Mouse (Mus musculus) erythroblast, embryonic 14.5 days (primary cell): ENCODE measurements around the gene Snapc4. TPM values are rescaled to one million over a fixed set of nuclear protein-coding genes. Genes with fewer than 3 reads are reported as not detected.

Experiments
- H3K27me3 ChIP-seq: 2 replicates; pipeline ENCODE4 v1.6.1; 2012; ENCODE audit warnings: inconsistent platforms; ENCODE audit not compliant: control insufficient read depth
- H3K36me3 ChIP-seq: 2 replicates; pipeline ENCODE4 v1.6.1; 2012; ENCODE audit warnings: mild to moderate bottlenecking, inconsistent platforms; ENCODE audit not compliant: control insufficient read depth
- H3K4me1 ChIP-seq: 2 replicates; pipeline ENCODE4 v1.6.1; 2012; ENCODE audit warnings: inconsistent platforms; ENCODE audit not compliant: control insufficient read depth
- H3K4me3 ChIP-seq: replicated peaks from 2 replicates; pipeline ENCODE3; 2012; ENCODE audit warnings: moderate library complexity, mild to moderate bottlenecking, inconsistent platforms
- H3K9me3 ChIP-seq: 2 replicates; pipeline ENCODE4 v1.6.1; 2012; ENCODE audit warnings: low read length, inconsistent platforms, mixed read lengths; ENCODE audit not compliant: control insufficient read depth
- GATA1 ChIP-seq: IDR thresholded peaks from 2 replicates; pipeline ENCODE4 v1.6.1; 2012; ENCODE audit warnings: low read length, inconsistent platforms, mixed read lengths
- TAL1 ChIP-seq: IDR thresholded peaks from 3 replicates; pipeline ENCODE4 v1.6.1; 2012; ENCODE audit warnings: low read length, inconsistent platforms, mixed read lengths
- polyA plus RNA-seq: library from polyadenylated mRNA; stranded (reverse); fragments of >175 nt; gene quantifications from 2 replicates; pipeline ENCODE4 v1.2.3, GENCODE M21; 2012

The Snapc4 gene
- polyA plus RNA-seq, 1 experiment: 1.6 TPM

DNA sequence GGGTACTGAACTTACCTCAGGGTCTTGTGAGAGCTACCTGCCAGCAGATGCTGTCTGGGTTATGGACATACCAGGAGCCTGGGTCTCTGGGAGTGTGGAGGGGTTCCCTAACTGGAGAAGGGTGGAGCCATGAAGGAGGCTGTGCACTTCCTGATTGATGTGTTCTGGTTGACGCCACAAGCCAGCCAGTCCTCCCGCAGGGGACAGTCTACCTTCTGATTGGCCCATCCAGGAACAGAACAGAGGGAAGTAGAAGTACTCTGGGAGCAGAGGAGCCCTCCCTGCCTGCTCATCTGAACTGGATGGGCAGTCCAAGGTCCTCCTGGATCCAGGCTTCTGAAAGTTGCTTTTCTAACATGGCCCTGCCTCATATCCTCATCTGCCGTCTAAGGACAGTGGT lies 19.7 kb downstream of the Snapc4 start, which contains the start of gene Card9:
TSS of gene Card9 (minus strand) at position 147 of the 400 bp plus-strand sequence.
- Histone ChIP-seq H3K9me3 (no peaks in the 10 kb centered on the region), H3K27me3 (no peaks in the 10 kb centered on the region), H3K4me3 (no peak within 1 kb of the TSS), H3K4me1 (peaks cover 3% of the 10 kb centered on the region), H3K36me3 (peaks cover 32% of the 10 kb centered on the region)
- no peak for TF ChIP-seq GATA1
- no peak for TF ChIP-seq TAL1

DNA sequence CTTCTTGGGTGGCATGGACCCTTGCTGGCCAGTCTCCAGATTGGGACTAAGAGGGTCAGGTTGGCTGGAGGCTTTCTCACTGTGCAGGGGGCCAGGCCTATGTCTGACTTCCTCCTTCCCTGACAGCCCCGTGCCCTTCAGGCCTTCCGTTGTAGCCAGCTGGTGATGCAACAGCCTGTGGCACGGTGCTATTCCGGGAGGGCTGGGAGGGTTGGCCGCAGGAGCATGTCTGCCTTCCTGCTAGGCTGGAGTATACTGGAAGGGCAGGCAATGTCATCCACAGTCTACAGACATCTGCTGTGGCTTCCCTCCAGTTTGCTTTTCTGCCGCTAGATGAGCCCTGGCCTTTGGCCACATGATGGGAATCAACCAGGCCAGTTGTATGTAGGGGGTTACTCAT lies 20.5 kb downstream of the Snapc4 start:
- no peaks in the 10 kb centered on the region for H3K27me3 ChIP-seq
- H3K9me3 ChIP-seq: no peaks in the 10 kb centered on the region
- H3K4me3 ChIP-seq: no peak overlapping the region
- TF ChIP-seq GATA1: no peak
- TF ChIP-seq TAL1: no peak
- peaks cover 3% of the 10 kb centered on the region for H3K4me1 ChIP-seq
- H3K36me3 ChIP-seq: peaks cover 25% of the 10 kb centered on the region

DNA sequence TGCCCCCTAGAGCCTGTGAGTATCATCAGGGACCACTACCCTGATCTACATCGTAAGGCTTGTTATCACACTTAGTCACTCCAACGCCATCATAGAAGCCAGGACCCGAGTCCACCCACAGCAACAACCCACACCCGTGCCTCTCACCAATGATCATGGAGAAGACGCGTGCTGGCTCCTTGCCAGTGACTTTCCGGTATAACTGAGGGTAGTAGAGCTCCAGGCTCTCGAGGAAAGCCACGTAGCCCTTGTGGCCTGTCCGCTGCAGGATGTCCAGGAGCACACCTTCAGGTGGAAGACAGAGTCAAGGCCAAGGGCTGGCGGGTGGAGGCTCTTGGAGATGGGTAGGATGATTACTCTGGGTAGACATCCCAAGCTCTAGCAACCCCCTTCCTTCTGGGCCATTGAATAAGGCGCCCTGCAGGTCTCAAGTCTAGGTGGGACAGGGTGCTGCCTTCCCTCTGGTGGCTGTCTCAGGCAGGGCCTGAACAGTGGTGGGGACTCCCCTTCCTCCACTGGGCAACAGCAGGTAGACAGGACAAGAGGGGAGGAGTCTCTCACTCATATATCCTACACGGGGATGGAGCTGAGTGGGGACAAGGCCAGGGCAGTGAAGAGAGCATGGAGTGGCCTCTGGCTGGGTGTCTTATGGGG lies 21.7 kb downstream of the Snapc4 start:
- no peaks in the 10 kb centered on the region for H3K9me3 ChIP-seq
- H3K4me3 ChIP-seq: no peak overlapping the region
- peaks cover 3% of the 10 kb centered on the region for H3K4me1 ChIP-seq
- peaks cover 13% of the 10 kb centered on the region for H3K36me3 ChIP-seq
- no peaks in the 10 kb centered on the region for H3K27me3 ChIP-seq
- no peak for TF ChIP-seq TAL1
- no peak for TF ChIP-seq GATA1

DNA sequence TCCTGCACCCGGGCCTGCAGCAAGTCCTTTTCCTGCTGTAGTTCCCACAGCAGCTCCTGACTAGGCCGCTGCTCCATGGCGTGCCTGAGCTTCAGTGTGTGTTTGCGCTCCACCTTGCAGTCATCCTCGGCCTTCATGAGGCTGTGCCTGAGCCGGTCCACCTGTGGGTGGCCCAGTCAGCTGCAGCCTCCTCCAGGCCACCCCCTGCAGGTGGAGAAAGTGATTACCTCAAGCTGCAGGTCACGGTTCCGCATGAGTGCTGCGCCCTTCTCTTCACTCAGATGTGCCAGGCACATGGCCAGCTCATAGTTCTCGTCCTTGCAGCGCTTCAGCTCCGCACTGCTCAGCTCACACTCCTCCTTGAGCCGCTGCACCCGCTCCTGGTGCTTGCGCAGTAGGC lies 23.0 kb downstream of the Snapc4 start:
- Histone ChIP-seq H3K4me3 (no peak overlapping the region), H3K4me1 (peaks cover 11% of the 10 kb centered on the region), H3K9me3 (no peaks in the 10 kb centered on the region), H3K27me3 (no peaks in the 10 kb centered on the region), H3K36me3 (no peaks in the 10 kb centered on the region; the same call in 1 of the 2 replicates)
- no peak for TF ChIP-seq GATA1
- TF ChIP-seq TAL1: no peak

DNA sequence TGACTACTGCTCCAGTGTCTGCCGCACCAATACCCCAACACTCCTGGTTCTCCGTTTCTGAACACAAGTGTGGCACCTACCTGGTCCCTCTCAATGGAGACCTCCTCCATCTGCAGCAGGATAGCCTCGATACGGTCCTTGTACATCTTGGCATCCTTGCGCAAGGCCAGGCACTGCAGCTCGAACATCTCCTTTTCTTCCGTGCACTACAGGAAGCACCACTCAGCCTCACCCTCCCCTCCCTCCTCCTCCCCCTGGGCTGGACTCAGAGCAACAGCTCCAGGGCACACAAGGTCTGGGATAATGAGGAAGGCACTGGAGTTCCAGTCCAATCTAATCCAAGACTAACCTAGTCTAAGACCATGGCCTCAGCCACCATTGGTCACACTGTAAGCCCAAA lies 23.8 kb downstream of the Snapc4 start:
- no peak for TF ChIP-seq TAL1
- no peak for TF ChIP-seq GATA1
- no peaks in the 10 kb centered on the region for H3K27me3 ChIP-seq
- peaks cover 18% of the 10 kb centered on the region for H3K4me1 ChIP-seq
- H3K4me3 ChIP-seq: no peak overlapping the region
- no peaks in the 10 kb centered on the region for H3K36me3 ChIP-seq
- H3K9me3 ChIP-seq: no peaks in the 10 kb centered on the region

DNA sequence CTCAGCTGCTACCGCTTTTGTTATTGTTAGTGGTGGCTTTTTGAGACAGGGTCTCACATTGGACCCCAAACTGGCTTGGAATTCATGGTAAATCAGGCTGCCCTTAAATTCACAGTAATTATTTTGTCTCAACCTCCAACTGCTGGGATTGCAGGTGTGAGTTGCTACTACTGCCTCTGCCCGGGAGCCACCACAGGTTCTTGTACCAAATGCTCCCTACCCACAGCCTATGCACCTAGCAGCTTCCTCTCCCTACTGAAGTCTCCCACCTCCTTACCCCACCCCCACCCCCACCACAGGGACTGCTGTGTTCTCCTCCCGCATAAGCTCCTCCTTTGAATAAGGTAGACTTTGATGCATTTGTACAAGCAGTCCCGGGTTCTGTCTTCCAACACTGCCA lies 24.2 kb downstream of the Snapc4 start:
- Histone ChIP-seq H3K4me1 (peaks cover 22% of the 10 kb centered on the region), H3K27me3 (no peaks in the 10 kb centered on the region), H3K36me3 (no peaks in the 10 kb centered on the region), H3K4me3 (no peak overlapping the region), H3K9me3 (no peaks in the 10 kb centered on the region)
- TF ChIP-seq TAL1 (no peak), GATA1 (no peak)

DNA sequence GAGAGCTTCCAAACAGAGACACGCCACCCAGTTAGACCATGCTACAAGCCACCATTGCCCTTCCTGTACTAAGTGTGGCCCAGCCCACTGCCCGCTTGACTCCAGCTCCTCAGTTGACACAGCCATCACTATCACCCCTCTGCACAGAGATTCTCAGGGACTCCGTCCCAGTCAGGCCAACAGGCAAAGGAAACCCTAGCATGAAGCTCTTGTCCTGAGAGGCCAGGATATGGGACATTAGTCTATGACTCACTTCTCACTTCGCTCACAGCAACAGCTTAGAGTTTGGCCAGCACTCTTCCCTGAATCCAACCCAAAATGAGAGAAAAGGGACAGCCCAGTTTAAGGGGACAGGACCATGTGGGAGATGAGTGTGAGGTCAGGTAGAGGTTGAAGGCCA lies 26.1 kb downstream of the Snapc4 start:
- H3K4me3 ChIP-seq: no peak overlapping the region

DNA sequence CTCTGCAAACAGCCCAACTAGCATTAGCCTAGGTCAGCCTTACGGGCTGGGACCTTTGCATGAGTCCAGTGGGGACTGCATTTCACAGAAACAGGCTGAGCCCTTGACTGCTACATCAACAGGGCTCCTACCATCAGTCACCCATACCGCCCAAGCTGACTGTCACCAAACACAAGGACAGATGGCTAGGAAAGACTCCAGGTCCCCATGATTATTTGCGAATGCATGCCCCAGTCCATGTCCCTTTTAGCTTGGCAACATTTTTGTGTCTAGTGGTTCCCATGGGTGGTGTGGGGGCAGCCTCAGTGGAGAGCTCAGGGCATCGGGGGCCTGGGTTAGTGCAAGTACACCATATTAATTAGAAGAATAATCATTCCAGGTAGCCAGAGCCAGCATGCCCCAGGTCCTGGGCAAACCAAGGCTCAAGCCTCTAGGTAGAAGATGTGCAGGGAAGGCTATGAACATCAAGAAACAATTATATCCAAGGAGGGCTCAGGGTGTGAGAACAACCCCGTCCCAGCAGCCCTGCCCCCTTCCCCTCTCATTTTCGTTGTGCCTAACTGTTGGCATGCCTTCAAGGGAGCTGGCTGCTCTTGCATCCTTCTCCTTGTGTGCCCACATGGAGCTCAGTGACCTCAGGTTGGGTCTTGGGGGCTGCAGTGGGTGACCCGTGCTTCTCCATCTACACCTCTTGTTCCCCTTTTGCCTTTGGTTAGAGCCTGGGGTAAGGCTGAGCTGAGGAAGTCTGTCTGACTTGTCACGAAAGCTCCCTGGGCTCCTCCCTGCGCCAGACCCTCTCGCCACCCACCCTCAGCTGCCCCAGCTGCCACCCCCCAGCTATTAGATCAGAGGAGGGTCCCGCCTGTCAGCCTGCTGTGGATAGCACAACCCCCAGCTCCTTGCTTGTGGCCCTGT lies 27.1 kb downstream of the Snapc4 start:
- peaks cover 22% of the 10 kb centered on the region for H3K36me3 ChIP-seq
- H3K4me3 ChIP-seq: peak overlapping the region; percentile 80
- H3K4me1 ChIP-seq: peaks cover 29% of the 10 kb centered on the region

More for the DNA sequence above, 26.1 kb downstream of the Snapc4 start:
- H3K36me3 ChIP-seq: peaks cover 12% of the 10 kb centered on the region
- H3K4me1 ChIP-seq: peaks cover 29% of the 10 kb centered on the region
- H3K27me3 ChIP-seq: no peaks in the 10 kb centered on the region
- TF ChIP-seq GATA1: no peak
- TF ChIP-seq TAL1: no peak
- H3K9me3 ChIP-seq: no peaks in the 10 kb centered on the region

DNA sequence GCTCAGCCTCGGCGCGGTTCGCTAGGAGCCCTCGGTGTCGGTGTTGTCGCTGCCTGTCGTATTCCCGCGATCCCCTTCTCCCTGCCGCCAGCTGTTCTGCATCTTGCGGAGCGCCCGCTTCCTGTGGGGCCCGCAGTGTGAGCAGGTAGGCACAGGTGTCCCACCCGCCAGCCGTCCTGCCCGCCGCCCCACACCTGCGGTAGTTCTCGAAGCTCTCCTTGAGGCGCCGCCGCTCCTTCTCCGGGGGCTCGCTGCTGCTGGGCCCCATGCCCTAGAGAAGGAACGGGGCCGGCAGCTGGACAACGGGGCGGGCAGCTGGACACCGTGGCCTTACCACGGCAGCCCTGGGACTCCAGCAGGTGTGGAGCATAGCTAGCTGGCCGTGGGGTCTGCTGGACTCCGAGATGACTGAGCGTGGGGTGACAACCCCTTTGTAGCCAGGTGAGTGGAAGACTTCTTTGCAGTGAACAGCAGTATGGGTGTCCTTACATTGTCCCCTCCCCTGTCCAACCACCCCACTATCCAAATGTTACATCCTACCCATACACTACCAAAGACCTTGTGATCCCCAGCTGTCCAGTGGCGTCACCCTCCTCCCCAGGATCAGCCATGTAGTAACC lies 28.1 kb downstream of the Snapc4 start:
- Histone ChIP-seq H3K4me1 (peaks cover 30% of the 10 kb centered on the region), H3K27me3 (no peaks in the 10 kb centered on the region), H3K4me3 (peak overlapping the region; percentile 80), H3K36me3 (peaks cover 22% of the 10 kb centered on the region), H3K9me3 (no peaks in the 10 kb centered on the region)
- TF ChIP-seq TAL1 (no peak), GATA1 (no peak)

More for the DNA sequence above, 27.1 kb downstream of the Snapc4 start:
- Histone ChIP-seq H3K27me3 (no peaks in the 10 kb centered on the region), H3K9me3 (no peaks in the 10 kb centered on the region)
- TF ChIP-seq TAL1: no peak
- no peak for TF ChIP-seq GATA1
